Mouse (Mus musculus) left cerebral cortex, postnatal 36 days (tissue): Measurements from ENCODE around the gene Snorc. TPM values are rescaled to one million over a fixed set of nuclear protein-coding genes. Genes with fewer than 3 reads are reported as not detected.
"Not testable (repeated sequence)": the region's sequence is repeated elsewhere in the genome, so short reads cannot be mapped to it uniquely, and the experiment has no call there.

Experiments
- DNase-seq, 2 experiments: peaks; one replicate each; pipeline ENCODE4 v3.0.0; 2021 to 2022; ENCODE audit warnings: low spot score in 2 of 2, mixed read lengths in 1 of 2
- intact Hi-C: fragments of 180-260 bp; cut with DNase I; formaldehyde crosslinking; loops from one replicate; pipeline ENCODE4 v1.15.1; 2025
- total RNA-seq, 2 experiments: library from RNA; stranded (reverse); gene quantifications; 2 replicates each; pipeline ENCODE4 v1.2.3; 2021

The Snorc gene
- not detected for total RNA-seq

- DNase-seq, result not testable (repeated sequence)
- intact Hi-C loops, result loop anchor here (5.0 kb wide), 1 partner anchor 282 kb away; no protein-coding TSS in a partner anchor
Measured at GRCm38 (mm10) chr1:87469971-87470370, at the start of gene Snorc. TSS of gene Snorc (plus strand) at chr1:87470271.

DNA sequence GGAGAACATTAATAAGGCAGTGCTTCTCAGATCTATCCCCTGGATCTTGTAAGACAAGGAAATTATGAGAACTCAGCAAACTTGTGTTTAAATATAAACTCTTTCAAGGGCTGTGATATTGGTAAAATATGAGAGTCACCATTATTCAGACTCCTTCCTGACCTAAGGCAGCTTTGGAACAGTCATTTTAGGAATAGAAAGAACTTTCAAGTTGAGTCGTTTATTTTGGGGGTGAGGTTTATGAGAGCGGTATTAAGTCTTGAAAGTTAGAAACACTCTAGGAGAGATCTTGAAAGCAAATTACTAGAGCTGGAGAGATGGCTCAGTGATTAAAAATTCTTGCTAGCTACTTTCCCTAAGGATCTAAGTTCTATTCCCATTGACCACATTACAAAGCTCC lies 34.9 kb upstream of the Snorc start:
- intact Hi-C loops, result no loop called here
- DNase-seq, result no peak

- intact Hi-C loops, result no loop called here
Measured at GRCm38 (mm10) chr1:87436583-87436982, 33.5 kb upstream of the Snorc start.

GRCm38 (mm10) chr1:87447183-87448104 lies 22.6 kb upstream of the Snorc start:
- intact Hi-C loops, result loop anchor here (5.0 kb wide), 1 partner anchor 310 kb away; the partner anchor contains the start of gene Atg16l1

More at GRCm38 (mm10) chr1:87436583-87436982, 33.5 kb upstream of the Snorc start:
- no peak for DNase-seq

DNA sequence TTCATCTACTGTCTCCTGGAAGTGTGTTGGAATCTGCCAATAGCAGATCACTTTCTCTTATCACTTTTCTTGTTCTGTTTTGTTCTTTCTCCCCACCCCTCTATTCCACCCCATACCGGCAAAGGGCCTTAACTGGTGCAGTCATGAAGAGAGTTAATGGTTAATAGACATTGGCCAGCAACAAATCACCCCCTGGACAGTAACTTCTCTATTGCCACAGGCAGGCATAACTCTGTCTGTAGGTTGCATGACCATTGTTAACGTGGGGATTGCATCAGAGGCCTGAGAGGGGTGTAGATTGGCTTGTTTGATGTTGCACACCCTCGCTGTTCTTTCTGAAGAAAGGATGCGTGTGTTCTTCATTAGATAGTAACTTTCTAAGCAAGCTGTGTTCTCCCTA lies 20.6 kb upstream of the Snorc start:
- intact Hi-C loops, result loop anchor here (5.0 kb wide), 1 partner anchor 308 kb away; the partner anchor contains the start of gene Atg16l1

More at GRCm38 (mm10) chr1:87447183-87448104, 22.6 kb upstream of the Snorc start:
- peak in 1 of 2 experiments; percentile 54 for DNase-seq

DNA sequence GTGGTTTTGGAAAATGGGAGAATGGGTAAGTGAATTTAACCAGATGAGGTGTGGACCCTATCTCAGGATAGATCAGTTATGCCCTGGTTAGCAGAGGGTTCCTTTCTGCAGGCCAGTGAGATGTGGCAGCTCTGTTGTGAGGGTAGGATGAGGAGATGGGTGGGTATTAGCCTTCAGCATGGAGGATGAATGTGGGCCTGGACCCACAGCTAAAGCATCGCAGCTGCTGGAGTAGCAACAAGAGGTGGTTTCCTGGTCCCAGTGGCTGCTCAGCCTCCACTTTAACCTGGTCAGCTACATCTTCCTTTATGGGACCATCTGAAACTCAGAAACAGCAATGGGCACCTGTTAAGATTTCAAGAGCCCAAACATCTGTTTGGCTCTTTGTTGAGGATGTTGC lies 13.6 kb upstream of the Snorc start:
- DNase-seq, result no peak
- intact Hi-C loops, result loop anchor here (10.0 kb wide), 1 partner anchor 468 kb away; no protein-coding TSS in a partner anchor

More for the DNA sequence above, 20.6 kb upstream of the Snorc start:
- DNase-seq, result no peak

DNA sequence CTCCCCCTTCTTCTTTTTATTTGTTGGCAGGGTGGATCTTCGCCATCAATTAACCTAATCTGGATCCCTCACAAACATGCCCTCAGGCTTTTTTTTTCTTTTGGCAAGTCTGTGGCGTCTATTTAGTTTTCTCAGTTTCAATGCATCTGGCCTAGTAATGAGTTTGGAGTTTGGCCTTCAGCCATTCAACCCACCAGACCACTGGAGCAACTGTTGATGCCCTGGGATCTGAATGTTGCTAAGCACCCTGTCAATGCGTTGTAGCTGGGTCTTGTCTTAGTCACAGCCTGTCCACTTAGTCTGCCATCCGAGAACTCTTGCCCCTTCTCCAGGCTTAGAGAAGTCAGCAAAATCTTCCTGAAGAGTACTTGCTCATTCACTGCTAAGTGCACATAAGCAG lies 12.0 kb upstream of the Snorc start:
- no peak for DNase-seq
- intact Hi-C loops, result loop anchor here (10.0 kb wide), 1 partner anchor 467 kb away; no protein-coding TSS in a partner anchor

DNA sequence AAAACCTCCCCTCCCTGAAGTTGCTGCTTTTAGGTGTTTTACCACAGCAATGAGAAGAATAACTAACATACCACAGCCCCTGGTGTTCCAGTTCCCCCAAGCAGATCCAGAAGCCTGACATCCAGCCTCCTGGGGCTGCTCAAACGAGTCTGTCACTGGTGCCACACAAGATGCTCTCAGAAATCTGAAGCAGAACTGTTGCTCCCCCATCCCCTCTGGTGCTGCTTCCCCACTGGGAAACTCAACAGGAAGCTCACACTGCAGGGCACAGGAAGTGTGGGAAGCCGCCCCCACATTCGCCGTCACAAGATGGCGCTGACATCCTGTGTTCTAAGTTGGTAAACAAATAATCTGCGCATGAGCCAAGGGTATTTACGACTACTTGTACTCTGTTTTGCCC lies 10.2 kb upstream of the Snorc start:
- DNase-seq, result not testable (repeated sequence)
- intact Hi-C loops, result loop anchor here (10.0 kb wide), 1 partner anchor 465 kb away; no protein-coding TSS in a partner anchor

DNA sequence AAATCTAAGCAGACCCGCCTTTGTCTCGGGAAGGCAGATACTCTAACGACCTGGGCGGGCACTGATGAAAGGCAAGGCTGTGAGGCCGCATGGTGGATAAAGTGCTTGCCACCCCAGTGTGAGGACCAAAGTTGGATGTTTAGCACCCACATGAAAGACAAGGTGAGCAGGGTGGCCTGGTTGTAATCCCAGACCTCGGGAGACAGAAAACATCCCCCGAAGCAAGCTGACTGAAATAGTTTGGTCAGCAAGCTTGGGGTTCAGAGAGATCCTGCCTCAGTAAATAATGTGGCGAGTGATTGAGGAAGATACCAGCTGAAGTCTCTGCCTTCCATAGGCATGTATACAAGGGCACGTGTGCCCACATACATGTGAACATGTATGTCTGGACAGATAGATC lies 2.6 kb upstream of the Snorc start:
- DNase-seq, result no peak
- intact Hi-C loops, result no loop called here

- no peak for DNase-seq
- intact Hi-C loops, result no loop called here
Measured at GRCm38 (mm10) chr1:87468321-87468720, 1.8 kb upstream of the Snorc start.

DNA sequence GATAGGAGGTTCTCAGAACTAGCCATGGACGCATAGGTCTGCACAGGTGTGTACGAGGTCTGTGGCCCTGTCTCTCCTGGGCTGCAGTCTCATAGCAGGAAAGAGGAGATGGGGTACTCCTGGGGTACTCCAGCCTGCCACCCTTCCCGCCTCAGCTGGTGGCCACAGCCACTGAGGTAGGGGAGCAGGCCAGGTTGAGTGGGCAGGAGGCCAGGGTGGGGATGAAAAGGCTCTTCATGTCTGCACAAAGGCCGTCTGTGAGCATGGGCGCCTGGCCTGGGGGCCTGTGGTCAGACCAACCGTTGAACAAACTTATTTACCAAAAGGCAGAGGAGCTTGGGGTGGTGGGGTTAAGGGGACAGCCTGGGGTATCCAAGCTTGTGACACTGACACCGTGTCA lies 1.8 kb downstream of the Snorc start:
- DNase-seq, result no peak
- intact Hi-C loops, result loop anchor here (5.0 kb wide), 1 partner anchor 280 kb away; no protein-coding TSS in a partner anchor

- no peak for DNase-seq
- intact Hi-C loops, result loop anchor here (5.0 kb wide), 1 partner anchor 280 kb away; no protein-coding TSS in a partner anchor
Measured at GRCm38 (mm10) chr1:87472576-87472975, 2.5 kb downstream of the Snorc start.

- peak; percentile 79 to 83 for DNase-seq
- intact Hi-C loops, result no loop called here
Measured at GRCm38 (mm10) chr1:87475076-87475895, 5.2 kb downstream of the Snorc start.

DNA sequence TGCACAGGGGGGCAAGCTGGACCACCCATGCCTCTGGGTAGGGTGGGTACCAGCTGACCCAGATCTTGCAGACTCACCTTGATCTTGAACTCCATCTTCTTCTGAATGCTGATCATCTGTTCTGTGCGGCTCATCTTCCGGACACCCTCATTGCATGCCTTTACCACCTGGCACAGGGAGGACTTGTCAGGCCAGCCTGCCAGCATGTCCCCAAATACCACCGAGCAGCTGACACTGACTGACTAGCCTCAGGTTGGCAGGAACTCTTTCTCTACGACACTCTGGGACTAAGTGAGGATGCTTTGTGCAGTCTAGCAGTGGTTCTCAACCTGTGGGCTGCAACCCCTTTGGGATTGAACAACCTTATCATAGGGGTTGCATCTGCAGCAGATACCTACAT lies 12.5 kb downstream of the Snorc start:
- intact Hi-C loops, result no loop called here
- DNase-seq, result no peak

DNA sequence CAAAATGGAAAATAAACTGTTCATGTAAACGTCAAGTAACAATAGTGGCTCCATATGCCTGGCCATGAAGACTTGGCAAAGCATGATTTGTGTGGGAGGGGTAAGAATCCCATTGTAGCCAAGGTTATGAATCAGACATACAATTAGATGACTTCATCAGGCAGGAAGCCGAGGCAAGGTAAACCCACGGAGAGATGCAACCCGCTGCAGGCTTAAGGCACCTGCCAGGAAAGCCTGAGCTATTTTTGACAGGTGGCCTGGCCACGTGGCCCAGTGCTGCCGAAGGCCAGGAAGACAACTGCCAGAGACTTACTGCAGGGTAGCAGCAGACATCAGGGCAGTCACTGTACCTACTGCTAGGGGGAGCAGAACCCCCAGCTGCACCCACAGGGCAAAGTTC lies 16.3 kb downstream of the Snorc start:
- intact Hi-C loops, result no loop called here
- peak in 1 of 2 experiments; percentile 75 for DNase-seq

DNA sequence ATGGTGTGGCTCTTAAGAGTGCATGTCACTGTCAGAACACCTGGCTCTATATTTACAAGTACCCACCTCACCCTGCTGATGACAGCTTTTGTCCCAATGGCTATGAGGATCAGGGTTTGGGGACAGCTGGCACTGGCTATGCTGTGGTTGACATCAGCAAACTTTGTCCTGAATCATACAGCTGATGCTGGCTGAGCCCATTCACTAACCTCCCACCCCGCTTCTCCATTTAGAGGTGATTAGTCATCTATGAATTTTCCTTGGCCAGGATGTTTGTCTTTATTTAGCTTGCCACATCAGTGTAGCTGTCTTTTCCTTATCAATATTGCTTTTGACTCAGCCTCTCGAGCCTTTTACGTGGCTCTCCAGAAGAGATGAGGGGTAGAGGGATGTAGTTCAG lies 22.2 kb downstream of the Snorc start:
- intact Hi-C loops, result no loop called here

DNA sequence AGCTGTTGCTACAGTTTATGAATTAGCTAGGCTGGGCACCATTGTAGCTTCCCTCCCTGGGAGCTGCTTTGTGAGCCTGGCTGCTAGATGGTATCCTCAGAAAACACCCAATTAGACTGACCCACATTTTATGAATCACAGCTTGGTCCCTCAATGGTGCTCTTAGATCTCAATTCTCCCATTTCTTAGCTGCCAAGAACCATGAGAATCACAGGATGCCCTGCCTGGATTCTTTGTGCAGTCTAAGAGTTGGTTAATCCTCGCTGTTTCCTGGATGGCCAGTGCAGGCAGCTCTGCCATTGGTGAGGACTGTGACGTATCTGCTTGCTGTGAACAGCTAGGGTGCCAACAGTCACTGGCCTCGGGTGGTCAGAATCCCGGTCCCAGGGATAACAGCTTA lies 23.5 kb downstream of the Snorc start:
- no peak for DNase-seq
- intact Hi-C loops, result no loop called here

More for the DNA sequence above, 22.2 kb downstream of the Snorc start:
- no peak for DNase-seq

- DNase-seq, result no peak
- intact Hi-C loops, result loop anchor here (5.0 kb wide), 3 partner anchors 87 to 217 kb away; no protein-coding TSS in a partner anchor
Measured at GRCm38 (mm10) chr1:87505524-87505923, 35.5 kb downstream of the Snorc start.

DNA sequence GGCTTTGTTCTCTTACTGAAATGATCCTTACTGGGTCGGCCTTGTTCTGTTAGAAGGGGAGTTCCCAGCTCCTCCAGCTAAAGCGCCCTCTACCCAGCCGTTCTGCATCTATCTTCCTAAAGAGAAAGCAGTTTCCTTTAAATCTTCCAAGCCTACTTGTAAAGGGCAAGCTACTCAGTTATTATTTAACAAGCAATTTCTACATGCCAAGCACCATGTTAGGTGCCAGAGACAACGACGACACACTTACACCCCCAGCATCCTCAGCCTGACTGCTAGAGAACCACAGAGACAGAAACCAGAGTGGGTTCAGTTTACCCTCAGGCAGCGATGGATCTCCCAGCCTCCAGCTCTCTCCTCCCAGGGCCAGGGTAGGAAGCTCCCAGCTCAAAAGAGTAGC lies 37.8 kb downstream of the Snorc start:
- intact Hi-C loops, result loop anchor here (5.0 kb wide), 3 partner anchors 84 to 214 kb away; no protein-coding TSS in a partner anchor
- peak in 1 of 2 experiments; percentile 29 for DNase-seq
